Mouse (Mus musculus) heart, postnatal 0 days (tissue): ENCODE measurements around the gene Nkx2-3.

Experiments used
- CTCF ChIP-seq: IDR thresholded peaks from 2 replicates; pipeline ENCODE4 v1.5.1; 2016; ENCODE audit warnings: antibody characterized with exemption, control low read depth, low read depth
- EP300 ChIP-seq: IDR thresholded peaks from 2 replicates; pipeline ENCODE4 v1.6.1; 2016; ENCODE audit warnings: antibody characterized with exemption, low read depth

- TF ChIP-seq CTCF (no peak), EP300 (no peak)
These were observed 12.2 kb upstream of the Nkx2-3 start for GRCm38 (mm10) chr19:43599776-43600544.
